Mouse (Mus musculus): ENCODE measurements at regions not wholly inside any gene's neighbourhood (a gene's known extent, or its start where the extent isn't known, plus 50 kb on each side); places are given as distances from the start of the nearest gene placed in this dataset.

DNA sequence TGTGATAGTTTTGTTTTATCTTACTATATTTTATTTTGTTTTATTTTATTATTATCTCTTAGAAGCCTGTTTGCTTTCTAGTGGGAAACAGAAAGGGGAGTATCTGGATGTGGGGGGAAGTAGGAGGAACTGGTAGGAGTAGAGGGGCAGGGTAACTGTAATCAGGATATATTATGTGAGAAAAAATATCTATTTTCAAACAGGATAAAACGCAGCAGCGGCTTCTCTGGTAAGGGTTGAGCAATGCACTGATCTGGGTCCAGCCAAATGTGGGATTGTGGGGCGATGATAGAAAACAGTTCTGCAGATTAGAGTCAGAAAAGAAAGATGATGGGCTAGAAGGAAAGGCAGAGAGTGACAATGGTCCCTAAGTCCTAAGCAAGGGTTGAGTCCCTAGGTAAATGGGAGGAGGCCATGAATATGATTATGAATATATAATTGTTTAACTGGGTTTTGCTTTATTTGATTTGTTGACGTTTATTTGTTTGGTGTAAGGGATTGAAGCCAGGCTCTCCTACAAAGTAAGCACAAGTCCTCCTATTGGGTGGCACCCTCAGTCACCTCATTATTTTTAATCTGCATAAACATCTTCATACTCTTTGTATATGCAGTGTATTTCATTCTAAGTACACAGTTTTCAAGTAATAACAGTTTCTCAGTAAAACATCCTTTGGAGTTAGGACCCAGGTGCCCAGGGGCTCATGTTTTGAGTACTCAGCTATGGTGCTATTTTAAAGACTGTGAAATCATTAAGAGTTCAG is 283.7 kb downstream of the Meis1 start:
- H3K4me3 ChIP-seq (ENCODE audit: insufficient read depth, low read depth, low read length), result no peak overlapping the region
- TF ChIP-seq CTCF (IDR thresholded peaks at IDR 0.05; ENCODE audit: insufficient read depth, low read depth, low read length), result no peak
- no peak for TF ChIP-seq POLR2A (IDR thresholded peaks at IDR 0.05; ENCODE audit: insufficient read depth, low read depth, low read length)
- H3K4me1 ChIP-seq (ENCODE audit: control insufficient read depth, insufficient read depth, low read length), result no peaks in the 10 kb centered on the region
- 95% methylated on average over 4 of the region's 4 CpGs for WGBS
- no peak overlapping the region for H3K27ac ChIP-seq (ENCODE audit: insufficient read depth, low read depth, low read length)

DNA sequence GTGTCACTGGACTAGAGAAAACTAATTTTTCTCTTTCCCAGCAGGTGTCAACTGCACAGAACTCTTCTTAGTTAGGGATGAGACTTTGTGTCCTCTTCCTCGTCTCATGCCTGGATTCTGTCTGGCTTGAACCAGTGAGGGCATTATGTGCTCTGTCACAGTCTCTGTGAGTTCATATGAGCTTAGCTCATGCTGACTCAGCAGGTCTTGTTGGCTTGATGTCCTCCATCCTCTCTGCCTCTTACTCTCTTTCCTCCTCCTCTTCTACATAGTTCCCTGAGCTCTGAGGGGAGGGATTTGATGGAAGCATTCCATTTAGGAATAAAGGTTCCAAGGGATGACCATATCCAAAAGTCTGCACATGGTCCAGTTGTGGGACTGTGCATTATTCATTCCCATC is 284.7 kb downstream of the Meis1 start:
- no peak for TF ChIP-seq POLR2A (IDR thresholded peaks at IDR 0.05; ENCODE audit: insufficient read depth, low read depth, low read length)
- no peak for TF ChIP-seq CTCF (IDR thresholded peaks at IDR 0.05; ENCODE audit: insufficient read depth, low read depth, low read length)
- Histone ChIP-seq H3K4me1 (ENCODE audit: control insufficient read depth, insufficient read depth, low read length) (no peaks in the 10 kb centered on the region), H3K27ac (ENCODE audit: insufficient read depth, low read depth, low read length) (no peak overlapping the region), H3K4me3 (ENCODE audit: insufficient read depth, low read depth, low read length) (no peak overlapping the region)
- 93% methylated on average over 1 of the region's 1 CpGs for WGBS

DNA sequence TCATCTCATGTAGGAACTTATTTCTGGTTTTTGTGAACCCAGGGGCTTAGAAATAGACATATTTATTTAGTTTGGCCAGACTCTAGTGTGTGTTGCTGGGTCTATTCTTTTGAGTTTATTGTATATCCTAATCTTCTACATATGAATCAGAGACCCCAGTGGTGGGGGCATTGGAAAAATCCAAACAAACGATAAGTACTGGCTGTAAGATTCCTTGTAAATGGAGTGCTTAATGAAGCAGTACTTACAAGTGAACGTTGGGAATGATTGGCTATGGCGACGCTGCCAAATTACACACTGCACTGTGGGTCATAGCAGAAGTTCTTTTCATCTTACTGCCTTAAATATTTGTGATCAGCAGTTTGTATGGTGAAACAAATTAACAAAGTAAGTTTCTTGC is 289.0 kb downstream of the Meis1 start:
- Histone ChIP-seq H3K4me1 (ENCODE audit: control insufficient read depth, insufficient read depth, low read length) (no peaks in the 10 kb centered on the region), H3K27ac (ENCODE audit: insufficient read depth, low read depth, low read length) (no peak overlapping the region), H3K4me3 (ENCODE audit: insufficient read depth, low read depth, low read length) (no peak overlapping the region)
- WGBS, result 56% methylated on average over 4 of the region's 4 CpGs
- TF ChIP-seq CTCF (IDR thresholded peaks at IDR 0.05; ENCODE audit: insufficient read depth, low read depth, low read length), result no peak

DNA sequence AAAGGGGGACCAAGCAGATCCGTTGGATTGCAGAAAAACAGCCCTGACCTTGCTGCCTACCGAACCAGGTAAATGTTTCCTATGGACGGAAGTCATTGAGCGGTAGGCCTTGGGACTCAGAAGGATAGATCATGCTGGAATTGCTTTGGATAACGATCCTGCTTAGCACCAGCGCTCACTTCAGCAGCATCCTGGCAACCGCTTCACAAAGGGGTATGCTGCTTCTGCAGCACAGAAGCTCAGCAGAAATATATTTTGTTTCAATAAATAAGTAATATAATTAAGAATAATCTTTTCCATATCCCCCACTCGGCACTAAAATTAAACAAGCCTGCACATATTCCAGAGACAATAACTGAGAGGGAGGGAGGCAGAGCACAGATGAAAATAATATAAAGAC is 296.0 kb downstream of the Meis1 start:
- 58% methylated on average over 8 of the region's 8 CpGs for WGBS
- Histone ChIP-seq H3K27ac (ENCODE audit: insufficient read depth, low read depth, low read length) (no peak overlapping the region), H3K4me1 (ENCODE audit: control insufficient read depth, insufficient read depth, low read length) (peaks cover 2% of the 10 kb centered on the region; the same call in 1 of the 2 replicates)

DNA sequence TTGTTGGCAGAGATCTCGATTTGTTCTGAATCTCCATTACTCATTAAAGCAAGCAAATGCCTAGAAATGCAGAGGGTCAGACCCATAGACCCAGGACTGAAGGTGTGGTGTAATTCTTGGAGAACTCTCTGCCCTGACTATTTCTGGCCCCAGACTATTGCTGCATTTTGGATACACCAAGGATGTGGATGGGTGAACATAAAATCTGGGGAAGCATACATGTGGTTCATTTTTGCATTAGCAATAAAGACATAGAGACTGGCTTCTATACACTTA is 303.0 kb downstream of the Meis1 start:
- H3K27ac ChIP-seq (ENCODE audit: insufficient read depth, low read depth, low read length), result no peak overlapping the region
- no peak overlapping the region for H3K4me3 ChIP-seq (ENCODE audit: insufficient read depth, low read depth, low read length)
- 56% methylated on average over 1 of the region's 1 CpGs for WGBS
- TF ChIP-seq POLR2A (IDR thresholded peaks at IDR 0.05; ENCODE audit: insufficient read depth, low read depth, low read length) (no peak), CTCF (IDR thresholded peaks at IDR 0.05; ENCODE audit: insufficient read depth, low read depth, low read length) (no peak)
- no peaks in the 10 kb centered on the region for H3K4me1 ChIP-seq (ENCODE audit: control insufficient read depth, insufficient read depth, low read length)

More for the DNA sequence above, 296.0 kb downstream of the Meis1 start:
- no peak overlapping the region for H3K4me3 ChIP-seq (ENCODE audit: insufficient read depth, low read depth, low read length)
- TF ChIP-seq POLR2A (IDR thresholded peaks at IDR 0.05; ENCODE audit: insufficient read depth, low read depth, low read length) (no peak), CTCF (IDR thresholded peaks at IDR 0.05; ENCODE audit: insufficient read depth, low read depth, low read length) (no peak)

DNA sequence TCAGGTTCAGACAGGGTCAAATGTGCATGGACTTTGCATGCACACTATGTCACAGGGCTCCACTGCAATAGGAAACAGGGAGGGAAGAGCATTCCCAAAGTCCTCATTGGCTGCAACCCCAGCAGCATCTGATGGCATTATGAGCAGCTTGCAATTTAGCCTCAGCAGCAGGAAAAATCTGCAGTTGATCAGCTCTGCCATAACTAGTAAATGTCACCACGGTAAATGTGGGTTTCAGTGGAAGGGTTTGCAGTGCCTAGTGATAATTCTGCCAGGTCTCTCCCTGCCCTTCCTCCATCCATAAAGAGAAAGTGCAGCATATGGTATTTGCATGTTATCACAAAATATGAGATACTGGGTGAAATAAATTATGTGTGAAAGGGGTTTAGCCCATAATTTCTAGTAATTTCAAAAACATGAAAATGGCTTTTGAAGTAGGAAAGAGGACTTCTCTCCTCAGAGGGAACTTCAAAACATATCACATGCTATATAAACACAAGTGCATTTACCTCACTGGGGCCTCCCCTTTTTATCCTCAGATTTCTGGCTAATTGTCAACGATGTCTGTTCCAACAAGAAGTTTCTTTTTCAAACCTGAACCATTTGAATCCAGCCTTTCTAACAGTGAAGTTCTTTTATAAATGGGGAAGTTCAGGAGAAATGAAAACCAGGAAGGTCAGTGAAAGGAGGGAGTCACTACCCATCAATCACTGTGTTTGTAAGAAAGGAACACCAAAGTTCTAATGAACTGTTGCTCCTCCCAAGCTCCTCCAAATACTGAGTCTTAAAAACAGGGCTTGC is 303.5 kb downstream of the Meis1 start:
- WGBS, result 39% methylated on average over 2 of the region's 2 CpGs
- no peak overlapping the region for H3K27ac ChIP-seq (ENCODE audit: insufficient read depth, low read depth, low read length)
- H3K4me3 ChIP-seq (ENCODE audit: insufficient read depth, low read depth, low read length), result no peak overlapping the region
- H3K4me1 ChIP-seq (ENCODE audit: control insufficient read depth, insufficient read depth, low read length), result no peaks in the 10 kb centered on the region
- TF ChIP-seq POLR2A (IDR thresholded peaks at IDR 0.05; ENCODE audit: insufficient read depth, low read depth, low read length) (no peak), CTCF (IDR thresholded peaks at IDR 0.05; ENCODE audit: insufficient read depth, low read depth, low read length) (no peak)

DNA sequence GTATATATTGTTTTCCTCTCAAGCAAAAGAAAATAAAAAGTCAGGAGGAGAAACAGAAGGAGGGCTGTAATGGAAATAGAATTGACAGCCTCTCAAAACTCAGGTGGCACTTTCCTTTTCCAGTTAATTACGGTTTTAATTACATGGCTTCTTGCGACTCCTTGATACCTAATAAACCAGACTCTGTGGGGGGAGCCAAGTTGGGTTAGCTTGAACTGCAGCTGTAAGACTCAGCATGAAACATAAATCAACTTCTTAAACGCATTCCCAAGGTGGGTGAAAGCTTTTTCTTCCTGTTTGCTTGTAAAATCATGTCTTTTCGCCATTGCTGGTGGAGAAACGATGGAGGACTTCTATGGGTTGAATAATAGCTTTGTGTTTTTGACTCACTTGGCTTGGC is 304.4 kb downstream of the Meis1 start:
- Histone ChIP-seq H3K27ac (ENCODE audit: insufficient read depth, low read depth, low read length) (no peak overlapping the region), H3K4me1 (ENCODE audit: control insufficient read depth, insufficient read depth, low read length) (no peaks in the 10 kb centered on the region), H3K4me3 (ENCODE audit: insufficient read depth, low read depth, low read length) (no peak overlapping the region)
- no peak for TF ChIP-seq POLR2A (IDR thresholded peaks at IDR 0.05; ENCODE audit: insufficient read depth, low read depth, low read length)
- TF ChIP-seq CTCF (IDR thresholded peaks at IDR 0.05; ENCODE audit: insufficient read depth, low read depth, low read length), result no peak
- 88% methylated on average over 5 of the region's 5 CpGs for WGBS

DNA sequence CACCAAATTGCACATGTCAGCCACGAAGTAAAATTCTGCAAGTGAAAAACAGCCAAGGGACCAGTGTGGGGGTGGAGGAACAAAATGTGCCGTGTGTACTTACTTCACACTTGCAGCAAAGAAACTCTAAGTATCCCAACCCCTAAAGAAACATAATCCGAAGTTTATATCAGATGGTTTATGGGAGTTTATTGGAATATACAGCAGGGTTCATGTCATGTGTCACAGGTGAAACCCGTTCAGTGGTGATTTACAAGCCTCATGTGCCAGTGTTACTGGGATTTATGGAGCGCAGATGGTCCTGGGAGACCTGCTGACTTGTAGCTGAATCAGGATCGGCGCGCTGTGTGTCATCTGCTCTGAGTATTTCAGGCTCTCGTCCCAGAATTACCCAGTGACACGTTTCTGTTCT is 306.1 kb downstream of the Meis1 start:
- Histone ChIP-seq H3K4me3 (ENCODE audit: insufficient read depth, low read depth, low read length) (no peak overlapping the region), H3K27ac (ENCODE audit: insufficient read depth, low read depth, low read length) (no peak overlapping the region), H3K4me1 (ENCODE audit: control insufficient read depth, insufficient read depth, low read length) (no peaks in the 10 kb centered on the region)
- TF ChIP-seq POLR2A (IDR thresholded peaks at IDR 0.05; ENCODE audit: insufficient read depth, low read depth, low read length) (no peak), CTCF (IDR thresholded peaks at IDR 0.05; ENCODE audit: insufficient read depth, low read depth, low read length) (no peak)
- WGBS, result 85% methylated on average over 10 of the region's 10 CpGs

DNA sequence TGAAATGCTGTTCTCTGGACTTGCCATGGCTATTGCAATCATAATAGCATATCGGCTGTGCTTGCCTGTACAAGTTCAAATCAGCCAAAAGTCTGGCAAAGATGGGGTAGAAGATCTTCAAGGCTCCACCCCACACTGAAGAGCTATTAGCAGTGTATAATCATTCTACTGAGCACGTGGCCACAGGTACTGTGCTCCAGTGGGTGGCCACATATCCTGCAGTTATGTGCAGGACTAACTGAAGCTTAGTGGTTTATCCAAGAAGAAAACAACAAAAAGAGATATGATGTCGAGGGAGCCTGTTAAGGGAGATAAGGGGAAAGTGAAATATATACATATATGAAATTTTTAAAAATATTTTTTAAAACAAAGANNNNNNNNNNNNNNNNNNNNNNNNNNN is 309.2 kb downstream of the Meis1 start:
- 84% methylated on average over 3 of the region's 3 CpGs for WGBS
- TF ChIP-seq POLR2A (IDR thresholded peaks at IDR 0.05; ENCODE audit: insufficient read depth, low read depth, low read length), result no peak
- TF ChIP-seq CTCF (IDR thresholded peaks at IDR 0.05; ENCODE audit: insufficient read depth, low read depth, low read length), result no peak
- no peak overlapping the region for H3K4me3 ChIP-seq (ENCODE audit: insufficient read depth, low read depth, low read length)
- no peaks in the 10 kb centered on the region for H3K4me1 ChIP-seq (ENCODE audit: control insufficient read depth, insufficient read depth, low read length)
- no peak overlapping the region for H3K27ac ChIP-seq (ENCODE audit: insufficient read depth, low read depth, low read length)

Measured in olfactory bulb, adult 2 months (tissue).